In the genomic region with DNA sequence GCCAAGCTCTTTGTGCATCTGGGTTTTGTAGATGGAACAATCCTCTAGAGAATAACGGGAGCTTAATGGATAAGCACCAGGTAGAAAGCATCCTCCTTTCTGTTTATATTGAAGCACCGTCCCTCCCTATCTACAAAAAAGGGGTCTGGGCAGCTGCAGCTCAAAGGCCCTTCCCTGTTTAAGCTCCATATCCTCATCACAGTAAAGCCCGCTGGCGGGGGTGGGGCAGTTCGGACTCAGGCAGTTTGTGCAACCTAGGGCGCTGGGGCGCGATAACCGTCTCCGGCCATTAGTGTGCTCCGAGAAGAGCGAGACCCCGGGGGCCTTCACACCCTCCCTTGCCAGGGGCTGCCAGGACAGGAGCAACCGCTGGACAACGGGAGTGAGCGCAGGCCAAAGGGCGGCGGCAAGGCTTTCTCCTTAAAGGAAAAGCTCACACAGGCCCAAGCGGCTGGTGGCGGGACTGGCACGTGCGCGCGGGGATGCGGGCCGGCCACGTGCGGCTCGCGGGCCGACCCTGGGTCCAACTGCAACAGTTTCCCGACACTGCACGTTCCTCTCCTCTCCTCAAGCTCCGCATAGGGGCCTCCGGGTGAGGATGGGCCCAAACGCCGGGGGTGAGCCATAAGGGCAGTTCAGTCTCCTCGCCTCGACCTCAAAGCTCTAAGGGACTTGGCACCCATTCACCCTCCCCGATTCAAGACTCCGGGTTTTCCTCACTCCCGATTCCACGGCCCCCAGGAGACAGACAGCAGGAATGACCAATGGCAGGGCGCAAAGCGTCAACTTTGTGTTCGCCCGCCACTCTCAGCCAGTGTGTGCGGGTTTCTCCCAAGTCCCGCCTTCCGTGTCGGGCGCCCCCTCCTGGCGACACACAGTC, we compare ENCODE assay signal across 2 mouse cellular contexts.
A peak's percentile ranks its signal among the peaks of the same experiment; 100 is the strongest.
TF ChIP-seq lines count a peak whose summit lies in the region.

No protein-coding gene starts in this region.

TF ChIP-seq in C2C12, 6 proteins besides CTCF, POLR2A, EP300 and RAD21:
- no peak for TF ChIP-seq USF1 (IDR thresholded peaks at IDR 0.05; ENCODE audit: low read depth)
- TF ChIP-seq MYOD1 (IDR thresholded peaks at IDR 0.05; ENCODE audit: control insufficient read depth, insufficient read length, low read depth) = no peak

TF ChIP-seq in myocyte, 11 proteins besides CTCF, POLR2A, EP300 and RAD21:
- TF ChIP-seq TCF3 (IDR thresholded peaks at IDR 0.05; ENCODE audit: insufficient read length, low read depth) = no peak
- TF ChIP-seq USF1 (IDR thresholded peaks at IDR 0.05; ENCODE audit: low read depth) = no peak
- TF ChIP-seq TCF12 (IDR thresholded peaks at IDR 0.05; ENCODE audit: insufficient read depth, poor library complexity, severe bottlenecking) = no peak
- no peak for TF ChIP-seq MYOD1 (IDR thresholded peaks at IDR 0.05; ENCODE audit: control insufficient read depth in 1 of 3, insufficient read length in 2 of 3, low read depth in 2 of 3)
- TF ChIP-seq SRF (IDR thresholded peaks at IDR 0.05; ENCODE audit: control insufficient read depth, insufficient read length, low read depth) = peak; percentile 19
- peak; percentile 4 for TF ChIP-seq POLR2AphosphoS2 (IDR thresholded peaks at IDR 0.05; ENCODE audit: insufficient read length, low read depth)
- TF ChIP-seq E2F4 (IDR thresholded peaks at IDR 0.05; ENCODE audit: insufficient read depth) = peak; percentile 83
- TF ChIP-seq MAX (IDR thresholded peaks at IDR 0.05; ENCODE audit: low read depth) = no peak
- TF ChIP-seq REST (IDR thresholded peaks at IDR 0.05; ENCODE audit: insufficient read depth, insufficient read length) = no peak
- no peak for TF ChIP-seq MYOG (IDR thresholded peaks at IDR 0.05; ENCODE audit: control insufficient read depth in 1 of 3, insufficient read depth in 1 of 3, insufficient read length in 2 of 3, low read depth in 2 of 3)
- no peak for TF ChIP-seq CEBPB (IDR thresholded peaks at IDR 0.05; ENCODE audit: insufficient read depth, poor library complexity, severe bottlenecking)
